Mouse (Mus musculus) gastrocnemius, adult 8-10 months (tissue): Measurements from ENCODE around the gene Wwc1. TPM values are rescaled to one million over a fixed set of nuclear protein-coding genes. Genes with fewer than 3 reads are reported as not detected.
A peak's percentile ranks its signal among the peaks of the same experiment; 100 is the strongest.
"Not testable (repeated sequence)": the region's sequence is repeated elsewhere in the genome, so short reads cannot be mapped to it uniquely, and the experiment has no call there.

Experiments used
- DNase-seq, 2 experiments: peaks; one replicate each; pipeline ENCODE4 v3.0.0; 2022; ENCODE audit warnings: low spot score in 2 of 2
- total RNA-seq, 4 experiments: library from RNA; stranded (reverse); gene quantifications; 2 replicates each; pipeline ENCODE4 v1.2.4; 2022

Wwc1 gene
- total RNA-seq, 4 experiments from 2014 or later = 0.07 to 0.10 TPM; not detected in 2

GRCm38 (mm10) chr11:35837156-35838126 is 142.9 kb downstream of the Wwc1 start:
- DNase-seq = no peak

- peak; percentile 80 to 86 for DNase-seq
Observed at GRCm38 (mm10) chr11:35834022-35834760, 146.1 kb downstream of the Wwc1 start, which contains the start of gene Rars. Rars (minus strand) TSS chr11:35834506.

GRCm38 (mm10) chr11:35833270-35833669 is 147.1 kb downstream of the Wwc1 start:
- DNase-seq = no peak

- DNase-seq = no peak
Observed at GRCm38 (mm10) chr11:35832139-35832538, 148.2 kb downstream of the Wwc1 start.

- no peak for DNase-seq
Observed at GRCm38 (mm10) chr11:35827714-35828113, 152.6 kb downstream of the Wwc1 start.

- no peak for DNase-seq
Observed at GRCm38 (mm10) chr11:35816316-35816715, 164.0 kb downstream of the Wwc1 start.

- no peak for DNase-seq
Observed at GRCm38 (mm10) chr11:35811458-35811857, 168.9 kb downstream of the Wwc1 start.

- no peak for DNase-seq
Observed at GRCm38 (mm10) chr11:35801332-35801731, 179.0 kb downstream of the Wwc1 start.

GRCm38 (mm10) chr11:35798874-35799273 is 181.5 kb downstream of the Wwc1 start, which contains the start of gene Fbll1:
Fbll1 (minus strand) TSS chr11:35798884.
- DNase-seq = no peak

- DNase-seq = no peak
Observed at GRCm38 (mm10) chr11:35798495-35798820, 181.9 kb downstream of the Wwc1 start.

- no peak for DNase-seq
Observed at GRCm38 (mm10) chr11:35797751-35798494, 182.4 kb downstream of the Wwc1 start.

- DNase-seq = not testable (repeated sequence)
Observed at GRCm38 (mm10) chr11:35792800-35793199, 187.5 kb downstream of the Wwc1 start.

GRCm38 (mm10) chr11:35788443-35788842 is 191.9 kb downstream of the Wwc1 start:
- DNase-seq = no peak

Other genes starting within 250 kb of the Wwc1 start
- gene Pank3, start 211.0 kb downstream of the Wwc1 start, total RNA-seq = 10 to 100 TPM; 13.6 to 19.4 (median 16.7) TPM
- gene Fbll1, start 181.6 kb downstream of the Wwc1 start, total RNA-seq = not detected
- 10 to 100 TPM; 33.1 to 37.5 (median 37.2) TPM for gene Rars, start 146.0 kb downstream of the Wwc1 start, total RNA-seq